25 mouse cellular contexts compared by ENCODE assay signal in the genomic region with DNA sequence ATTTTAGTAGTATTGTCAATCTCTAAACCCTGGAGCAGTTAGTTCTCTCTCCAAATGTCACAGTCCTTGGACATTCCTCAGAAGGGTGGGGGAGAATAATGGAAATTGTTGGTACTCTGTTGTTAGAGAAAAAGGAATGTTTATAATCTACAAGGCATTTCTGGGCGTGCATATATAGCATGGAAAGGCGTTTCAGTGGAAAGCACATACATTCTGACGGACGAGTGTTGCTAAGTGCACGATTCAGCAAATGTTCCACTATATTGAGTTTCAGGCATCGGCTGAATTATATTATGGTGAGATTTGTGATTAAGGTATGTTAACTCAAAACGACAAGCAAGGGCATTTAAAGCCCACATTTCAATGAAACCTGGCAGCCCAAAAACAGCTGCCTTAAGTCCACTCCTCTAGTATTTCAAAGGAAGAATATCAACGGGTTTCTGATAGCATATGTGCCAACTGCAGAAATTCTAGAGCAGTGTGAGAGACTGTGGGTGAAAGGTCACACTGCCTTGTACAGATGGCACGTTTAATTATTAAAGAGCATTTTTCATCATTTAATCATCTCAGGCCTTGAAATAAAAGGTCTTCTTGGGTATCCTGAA. TPM values are rescaled to one million over a fixed set of nuclear protein-coding genes. Genes with fewer than 3 reads are reported as not detected.
DNase-seq lines count a peak whose midpoint lies in the region; ATAC-seq lines count a peak whose summit lies in the region.
"Had no signal": no experiment of that assay in that cellular context is flagged by ENCODE, and none has a peak within 500 bp of the region (broad histone marks: within the 10 kb centered on the region; RNA-seq: fewer than 3 reads in every experiment).

No protein-coding gene starts in this region.

- no peak overlapping the region for H3K27ac ChIP-seq in embryonic facial prominence, embryonic 11.5 days (replicated peaks; ENCODE audit: low read depth, low read length)
- H3K27ac ChIP-seq in embryonic facial prominence, embryonic 10.5 days (replicated peaks) = no peak overlapping the region
- no peak overlapping the region for H3K27ac ChIP-seq in limb, embryonic 12.5 days
- H3K27ac ChIP-seq in forebrain, embryonic 10.5 days = no peak overlapping the region
- H3K27ac ChIP-seq: forebrain, embryonic 13.5 days; gastrocnemius, adult 2 months; heart, embryonic 13.5 days; hindbrain, postnatal 0 days had no signal

- no peaks in the 10 kb centered on the region for H3K27me3 ChIP-seq in embryonic facial prominence, embryonic 11.5 days (ENCODE audit: control insufficient read depth, insufficient read depth, low read length)
- no peaks in the 10 kb centered on the region for H3K27me3 ChIP-seq in embryonic facial prominence, embryonic 10.5 days (replicated peaks; ENCODE audit: low read depth, poor library complexity, severe bottlenecking)
- no peaks in the 10 kb centered on the region for H3K27me3 ChIP-seq in limb, embryonic 12.5 days
- H3K27me3 ChIP-seq in forebrain, embryonic 10.5 days (ENCODE audit: poor library complexity, severe bottlenecking) = no peaks in the 10 kb centered on the region
- H3K27me3 ChIP-seq: CH12.LX; forebrain, embryonic 13.5 days; Patski had no signal

- no peaks in the 10 kb centered on the region for H3K4me1 ChIP-seq in embryonic facial prominence, embryonic 11.5 days (ENCODE audit: control insufficient read depth, insufficient read depth, low read length)
- 0 out of 2 replicates have a peak, but pooled peaks cover 6% of the 10 kb centered on the region for H3K4me1 ChIP-seq in embryonic facial prominence, embryonic 10.5 days
- H3K4me1 ChIP-seq in limb, embryonic 12.5 days (replicated peaks) = no peaks in the 10 kb centered on the region
- no peaks in the 10 kb centered on the region for H3K4me1 ChIP-seq in forebrain, embryonic 10.5 days
- H3K4me1 ChIP-seq: forebrain, embryonic 13.5 days had no signal

- no peaks in the 10 kb centered on the region for H3K9me3 ChIP-seq in embryonic facial prominence, embryonic 11.5 days (replicated peaks; ENCODE audit: control insufficient read depth, low read length)
- H3K9me3 ChIP-seq in embryonic facial prominence, embryonic 10.5 days = no peaks in the 10 kb centered on the region
- no peaks in the 10 kb centered on the region for H3K9me3 ChIP-seq in limb, embryonic 12.5 days
- no peaks in the 10 kb centered on the region for H3K9me3 ChIP-seq in forebrain, embryonic 10.5 days
- H3K9me3 ChIP-seq: forebrain, embryonic 13.5 days; heart, embryonic 13.5 days had no signal

- intact Hi-C loops in left cerebral cortex, postnatal 25 days (cut with DNase I) = loop anchor here (5.0 kb wide), 1 partner anchor 216 kb away; no protein-coding TSS in a partner anchor

- 46% methylated on average over 9 of the region's 9 CpGs for WGBS in embryonic facial prominence, embryonic 11.5 days
- 59% methylated on average over 9 of the region's 9 CpGs for WGBS in embryonic facial prominence, embryonic 10.5 days
- 61% methylated on average over 9 of the region's 9 CpGs for WGBS in limb, embryonic 12.5 days
- 87% methylated on average over 9 of the region's 9 CpGs for WGBS in forebrain, embryonic 10.5 days

- no peak overlapping the region for H3K4me3 ChIP-seq in embryonic facial prominence, embryonic 11.5 days (ENCODE audit: low read depth, low read length)
- H3K4me3 ChIP-seq in embryonic facial prominence, embryonic 10.5 days = no peak overlapping the region
- H3K4me3 ChIP-seq in limb, embryonic 12.5 days (replicated peaks) = no peak overlapping the region
- H3K4me3 ChIP-seq in forebrain, embryonic 10.5 days = no peak overlapping the region
- H3K4me3 ChIP-seq: forebrain, embryonic 13.5 days; gastrocnemius, adult 2 months; heart, embryonic 13.5 days had no signal

- DNase-seq in embryonic facial prominence, embryonic 11.5 days (ENCODE audit: low spot score) = peak; percentile 47
- DNase-seq in embryonic facial prominence, embryonic 10.5 days (ENCODE audit: low spot score) = no peak
- DNase-seq in retina, embryonic 14.5 days (ENCODE audit: low spot score) = peak; percentile 38
- DNase-seq in retina, postnatal 1 day = no peak
- no peak for DNase-seq in forebrain, embryonic 10.5 days (ENCODE audit: extremely low spot score, low spot score)
- DNase-seq in left cerebral cortex, postnatal 25 days (ENCODE audit: low spot score in 2 of 2) = no peak
- DNase-seq: adrenal gland, adult 2 months; adrenal gland, postnatal 25 days; cerebellum, adult 18-20 months; cerebellum, adult 9-11 months; cerebellum, postnatal 36 days; forebrain, postnatal 0 days; gastrocnemius, adult 2 months; gastrocnemius, postnatal 25 days; heart, postnatal 36 days had no signal

- H3K4me2 ChIP-seq in embryonic facial prominence, embryonic 11.5 days (ENCODE audit: low read depth, low read length) = no peak overlapping the region
- no peak overlapping the region for H3K4me2 ChIP-seq in limb, embryonic 12.5 days
- H3K4me2 ChIP-seq: forebrain, embryonic 13.5 days; heart, embryonic 13.5 days had no signal

- no peaks in the 10 kb centered on the region for H3K36me3 ChIP-seq in embryonic facial prominence, embryonic 11.5 days (replicated peaks; ENCODE audit: control insufficient read depth, insufficient read depth, low read depth, low read length)
- no peaks in the 10 kb centered on the region for H3K36me3 ChIP-seq in embryonic facial prominence, embryonic 10.5 days (replicated peaks)
- no peaks in the 10 kb centered on the region for H3K36me3 ChIP-seq in limb, embryonic 12.5 days
- no peaks in the 10 kb centered on the region for H3K36me3 ChIP-seq in forebrain, embryonic 10.5 days (replicated peaks)
- H3K36me3 ChIP-seq: heart, embryonic 13.5 days had no signal

- H3K9ac ChIP-seq in embryonic facial prominence, embryonic 11.5 days (replicated peaks; ENCODE audit: low read length) = no peak overlapping the region
- H3K9ac ChIP-seq in limb, embryonic 12.5 days (replicated peaks) = no peak overlapping the region
- H3K9ac ChIP-seq: forebrain, embryonic 13.5 days; forebrain, postnatal 0 days; heart, embryonic 13.5 days had no signal

- ATAC-seq in embryonic facial prominence, embryonic 11.5 days (replicated peaks; ENCODE audit: insufficient number of reproducible peaks, low FRiP score, low TSS enrichment, low read depth) = peak; percentile 57
- ATAC-seq in limb, embryonic 12.5 days (ENCODE audit: insufficient number of reproducible peaks, insufficient read depth, low FRiP score, low TSS enrichment, low read depth) = peak; percentile 64; the same call in 1 of the 2 replicates
- ATAC-seq: forebrain, embryonic 13.5 days; forebrain, postnatal 0 days; hindbrain, postnatal 0 days; Patski had no signal

RNA-seq across cellular contexts. Expression of a gene that starts 4.4 kb away (rescaled TPM):
- not detected in 2 replicates for polyA plus RNA-seq in embryonic facial prominence, embryonic 11.5 days (2014; fragmentation: Nextera tagmentation; extraction: Ambion mirVana)
- polyA plus RNA-seq in embryonic facial prominence, embryonic 10.5 days (2016; fragmentation: Nextera tagmentation; extraction: Ambion mirVana) = not detected in 2 replicates
- not detected in 2 replicates for polyA plus RNA-seq in limb, embryonic 12.5 days (2016; fragmentation: Nextera tagmentation; extraction: Ambion mirVana)
- not detected in 2 replicates for polyA plus RNA-seq in forebrain, embryonic 10.5 days (2016; fragmentation: Nextera tagmentation; extraction: Ambion mirVana)
- 1 to 10 TPM in 1 of 2 experiments, not detected in 1; 1.6 TPM for total RNA-seq in left cerebral cortex, postnatal 25 days (2021)
- total RNA-seq: adrenal gland, adult 2 months; adrenal gland, postnatal 25 days; CH12.LX; forebrain, postnatal 0 days; gastrocnemius, adult 2 months; gastrocnemius, postnatal 25 days; granulocyte monocyte progenitor cell, adult 5-6 weeks; heart, postnatal 36 days; hindbrain, postnatal 0 days had no signal
- polyA plus RNA-seq: adrenal gland, adult 2 months; forebrain, embryonic 13.5 days; heart, embryonic 13.5 days; heart, postnatal 0 days; hindbrain, embryonic 11.5 days; hindbrain, postnatal 0 days; intestine, embryonic 14.5 days; Patski had no signal

RNA-seq across cellular contexts. Expression of a gene that starts 31.4 kb away (rescaled TPM):
- 29.9 and 30.4 TPM in 2 replicates for polyA plus RNA-seq in embryonic facial prominence, embryonic 11.5 days (2014; fragmentation: Nextera tagmentation; extraction: Ambion mirVana)
- polyA plus RNA-seq in embryonic facial prominence, embryonic 10.5 days (2016; fragmentation: Nextera tagmentation; extraction: Ambion mirVana) = 32.4 and 34.5 TPM in 2 replicates
- polyA plus RNA-seq in limb, embryonic 12.5 days (2016; fragmentation: Nextera tagmentation; extraction: Ambion mirVana) = 21.6 and 23.6 TPM in 2 replicates
- polyA plus RNA-seq in forebrain, embryonic 10.5 days (2016; fragmentation: Nextera tagmentation; extraction: Ambion mirVana) = 37.8 and 40.2 TPM in 2 replicates
- total RNA-seq in left cerebral cortex, postnatal 25 days (2021) = 10 to 100 TPM; 44.3 to 47.1 TPM

Comparison
In these comparisons a context has a peak if more than half of its experiments do, and no peak if none do; other contexts are left out.
1. DNase-seq: peak in embryonic facial prominence, embryonic 11.5 days (single experiment) and retina, embryonic 14.5 days (single experiment); none in embryonic facial prominence, embryonic 10.5 days (single experiment), retina, postnatal 1 day (single experiment), forebrain, embryonic 10.5 days (single experiment) and left cerebral cortex, postnatal 25 days (0 of 2).